Mouse (Mus musculus): ENCODE data around the gene Runx1. TPM values are rescaled to one million over a fixed set of nuclear protein-coding genes. Genes with fewer than 3 reads are reported as not detected.
A peak's percentile ranks its signal among the peaks of the same experiment; 100 is the strongest.

Gene Runx1
- polyA plus RNA-seq, 1 experiment, result 0.83 TPM

DNA sequence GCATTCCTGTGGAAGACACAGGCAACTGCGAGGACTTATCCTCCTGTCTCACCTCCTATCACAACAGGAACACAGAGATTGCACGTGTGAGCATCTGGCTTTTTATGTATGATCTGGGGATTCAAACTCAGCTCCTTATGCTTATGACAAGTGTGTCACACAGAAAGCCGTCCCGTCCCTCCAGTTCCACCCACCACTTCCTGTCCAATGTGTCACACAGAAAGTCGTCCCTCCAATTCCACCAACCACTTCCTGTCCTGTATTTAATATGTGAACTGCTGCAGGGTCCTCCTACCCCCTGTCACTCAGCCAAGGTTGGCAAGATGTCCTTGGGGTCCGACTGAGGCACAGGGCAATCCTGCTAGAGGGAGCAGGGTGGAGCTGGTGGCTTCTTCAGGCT lies 5.5 kb downstream of the Runx1 start:
- Histone ChIP-seq H3K27ac (replicated peaks; ENCODE audit: low read depth, low read length) (no peak overlapping the region), H3K4me3 (ENCODE audit: insufficient read depth, low read depth, low read length) (no peak overlapping the region), H3K4me1 (ENCODE audit: control insufficient read depth, insufficient read depth, insufficient read length, low read length) (no peaks in the 10 kb centered on the region)

DNA sequence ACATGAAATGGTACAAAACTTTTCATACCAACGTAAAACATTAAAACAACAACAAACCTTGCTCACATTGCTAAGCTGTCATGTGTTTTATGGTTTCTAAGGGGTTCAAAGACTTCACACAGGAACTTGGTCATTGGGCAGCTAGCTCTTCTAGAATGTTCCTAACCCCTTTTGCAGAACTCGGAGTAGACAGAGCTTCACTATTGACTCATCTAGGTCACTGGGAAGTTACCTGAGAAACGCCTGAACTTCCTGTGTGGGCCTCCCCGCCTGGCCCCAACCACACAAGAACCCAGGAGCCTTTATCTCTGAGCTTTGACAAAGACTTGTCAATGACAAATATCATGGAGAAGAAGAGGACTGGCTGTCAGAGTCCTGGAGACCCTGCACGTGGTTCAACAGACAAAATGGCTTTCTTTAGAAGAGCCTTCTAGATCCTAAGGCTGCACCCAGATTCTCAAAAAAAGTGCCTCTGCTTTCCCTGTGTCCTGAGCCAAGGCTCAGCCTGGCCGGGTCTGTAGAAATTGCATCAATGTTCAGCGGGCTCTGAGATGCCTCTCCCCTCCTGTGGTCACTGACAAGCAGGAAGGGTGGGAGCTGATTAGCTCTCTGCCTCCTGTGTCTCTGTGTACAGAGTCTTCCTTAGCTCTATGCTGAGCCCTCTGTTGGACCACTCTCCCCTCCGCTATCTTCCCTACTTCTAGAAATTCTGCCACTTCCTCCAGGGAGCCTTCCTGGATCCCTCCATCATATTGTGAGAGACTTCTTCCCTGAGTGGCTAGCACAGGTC lies 7.3 kb downstream of the Runx1 start:
- Histone ChIP-seq H3K4me1 (ENCODE audit: control insufficient read depth, insufficient read depth, insufficient read length, low read length) (no peaks in the 10 kb centered on the region), H3K27ac (replicated peaks; ENCODE audit: low read depth, low read length) (no peak overlapping the region), H3K4me3 (ENCODE audit: insufficient read depth, low read depth, low read length) (no peak overlapping the region)

DNA sequence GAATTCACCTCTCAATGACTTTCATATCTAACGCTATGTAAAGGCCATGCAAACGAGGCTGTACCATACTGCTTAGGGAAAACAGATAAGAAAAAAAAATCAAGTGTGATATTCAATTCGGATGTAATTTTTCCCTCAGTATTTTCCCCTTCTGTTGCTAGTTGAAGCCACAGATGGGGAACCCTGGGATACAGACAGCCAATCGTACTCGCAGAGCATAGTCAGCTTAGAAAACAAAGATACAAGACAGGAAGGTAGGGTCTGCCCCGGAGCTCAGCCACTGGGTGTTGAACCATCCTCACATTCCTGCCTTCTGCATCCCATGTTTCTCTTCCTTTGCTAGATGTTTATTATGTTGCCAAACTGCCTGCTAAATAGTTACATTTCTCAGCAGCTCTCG lies 9.9 kb downstream of the Runx1 start:
- Histone ChIP-seq H3K27ac (replicated peaks; ENCODE audit: low read depth, low read length) (no peak overlapping the region), H3K4me1 (ENCODE audit: control insufficient read depth, insufficient read depth, insufficient read length, low read length) (no peaks in the 10 kb centered on the region), H3K4me3 (ENCODE audit: insufficient read depth, low read depth, low read length) (no peak overlapping the region)

DNA sequence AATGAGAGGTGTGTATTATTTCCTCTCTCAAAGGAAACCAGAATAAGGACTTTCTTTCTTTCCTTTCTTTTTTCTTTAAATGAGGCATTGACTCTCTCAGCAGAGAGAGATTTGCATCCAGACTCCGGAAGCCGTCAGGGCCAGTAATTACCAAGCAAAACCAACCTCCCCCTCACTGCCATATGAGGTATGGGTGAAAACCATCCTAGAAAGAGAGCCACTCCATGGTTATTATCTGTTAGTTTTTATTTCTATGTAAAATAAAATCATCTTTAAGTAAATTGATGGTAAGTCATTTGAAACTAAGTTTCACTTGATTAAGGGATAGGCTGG lies 10.8 kb downstream of the Runx1 start:
- H3K4me3 ChIP-seq (ENCODE audit: insufficient read depth, low read depth, low read length), result no peak overlapping the region
- H3K27ac ChIP-seq (replicated peaks; ENCODE audit: low read depth, low read length), result no peak overlapping the region
- no peaks in the 10 kb centered on the region for H3K4me1 ChIP-seq (ENCODE audit: control insufficient read depth, insufficient read depth, insufficient read length, low read length)

DNA sequence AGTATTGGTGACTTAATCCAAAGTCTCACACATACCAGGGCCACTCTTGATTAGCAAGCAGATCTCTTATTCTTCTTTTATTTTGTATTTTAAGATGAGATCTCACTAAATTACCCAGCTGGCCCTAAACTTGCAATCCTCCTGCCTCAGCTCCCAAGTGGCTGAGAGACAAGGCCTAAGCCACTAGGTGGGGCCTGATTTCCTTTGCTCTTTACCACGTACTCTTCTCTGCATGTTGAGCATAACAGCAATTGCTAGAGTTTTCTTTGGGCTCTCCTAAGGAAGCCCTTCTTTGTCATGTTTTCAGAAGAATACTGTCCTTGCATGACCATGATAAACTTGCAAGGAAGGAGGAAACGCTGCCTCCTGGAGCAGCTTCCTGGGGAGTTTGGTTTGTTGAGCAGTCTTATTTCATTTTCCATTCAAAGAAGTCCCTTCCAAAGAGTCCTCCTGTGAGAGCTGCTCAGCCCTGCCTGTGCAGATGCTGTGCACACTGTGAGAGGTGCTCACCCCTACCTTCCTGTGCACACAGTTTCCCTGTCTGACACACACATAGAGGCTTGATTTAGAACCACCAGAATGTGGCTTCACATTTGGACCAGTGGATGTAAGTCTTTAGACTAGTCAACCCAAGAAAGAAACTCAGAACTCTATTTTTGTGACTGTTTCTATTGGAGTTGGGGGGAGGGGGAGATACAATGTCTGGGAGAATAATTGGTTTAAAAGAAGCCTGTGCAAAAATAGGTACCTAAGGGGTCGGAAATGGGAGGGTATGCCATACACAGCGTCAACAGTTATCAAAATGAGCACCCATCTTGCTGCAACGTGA lies 11.4 kb downstream of the Runx1 start:
- Histone ChIP-seq H3K4me1 (ENCODE audit: control insufficient read depth, insufficient read depth, insufficient read length, low read length) (no peaks in the 10 kb centered on the region), H3K4me3 (ENCODE audit: insufficient read depth, low read depth, low read length) (no peak overlapping the region), H3K27ac (replicated peaks; ENCODE audit: low read depth, low read length) (no peak overlapping the region)

DNA sequence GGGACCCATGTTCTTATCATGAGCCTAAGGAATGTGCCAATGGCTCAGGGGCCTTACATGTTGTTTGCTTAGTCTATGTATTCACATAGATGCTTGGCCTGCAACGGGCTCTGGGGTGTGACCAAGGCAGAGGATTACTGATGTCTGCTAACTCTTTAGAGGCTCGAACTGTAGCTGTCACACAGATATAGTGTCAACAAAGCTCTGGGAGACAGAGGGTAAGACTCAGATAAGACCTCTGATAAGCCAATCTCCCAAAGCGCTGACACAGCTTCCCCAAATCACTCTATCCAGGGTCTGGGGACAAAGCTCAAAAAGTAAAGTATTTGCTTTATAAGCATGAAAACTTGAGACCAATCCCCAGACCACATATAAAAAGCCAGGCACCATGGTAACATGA lies 13.5 kb downstream of the Runx1 start:
- Histone ChIP-seq H3K27ac (replicated peaks; ENCODE audit: low read depth, low read length) (no peak overlapping the region), H3K4me3 (ENCODE audit: insufficient read depth, low read depth, low read length) (no peak overlapping the region), H3K4me1 (ENCODE audit: control insufficient read depth, insufficient read depth, insufficient read length, low read length) (no peaks in the 10 kb centered on the region)

DNA sequence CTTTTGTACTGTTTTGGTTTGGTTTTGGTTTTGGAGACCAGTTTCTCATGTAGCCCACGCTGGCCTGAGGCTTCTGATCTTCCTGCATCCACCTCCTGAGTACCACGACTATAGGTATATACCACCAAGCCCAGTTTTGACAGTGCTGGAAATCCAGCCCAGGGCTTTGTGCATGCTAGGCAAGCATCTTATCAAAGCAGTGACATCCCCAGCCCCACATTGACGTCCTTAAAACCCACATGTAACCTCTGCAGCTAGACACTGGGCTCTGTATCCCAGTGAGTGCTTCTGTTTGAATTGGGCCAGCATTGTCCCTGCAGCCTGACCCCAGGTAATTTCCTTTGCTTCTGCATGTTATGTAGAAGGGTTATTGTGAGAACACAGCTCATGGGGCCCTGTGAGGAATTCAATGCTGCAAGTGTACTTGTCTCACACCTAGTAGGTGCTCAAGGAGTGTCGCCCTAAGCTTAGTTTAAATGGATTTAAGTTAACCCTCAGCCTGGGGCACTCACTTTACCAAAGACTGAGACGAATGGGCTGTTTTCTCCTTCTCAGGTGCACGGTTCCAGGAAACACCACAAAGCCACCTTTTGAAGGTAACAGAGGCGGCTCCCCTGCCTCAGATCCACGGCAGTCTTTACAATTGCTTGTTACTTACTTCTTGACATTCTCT lies 15.2 kb downstream of the Runx1 start:
- H3K4me3 ChIP-seq (ENCODE audit: insufficient read depth, low read depth, low read length), result no peak overlapping the region
- H3K4me1 ChIP-seq (ENCODE audit: control insufficient read depth, insufficient read depth, insufficient read length, low read length), result no peaks in the 10 kb centered on the region
- H3K27ac ChIP-seq (replicated peaks; ENCODE audit: low read depth, low read length), result no peak overlapping the region

DNA sequence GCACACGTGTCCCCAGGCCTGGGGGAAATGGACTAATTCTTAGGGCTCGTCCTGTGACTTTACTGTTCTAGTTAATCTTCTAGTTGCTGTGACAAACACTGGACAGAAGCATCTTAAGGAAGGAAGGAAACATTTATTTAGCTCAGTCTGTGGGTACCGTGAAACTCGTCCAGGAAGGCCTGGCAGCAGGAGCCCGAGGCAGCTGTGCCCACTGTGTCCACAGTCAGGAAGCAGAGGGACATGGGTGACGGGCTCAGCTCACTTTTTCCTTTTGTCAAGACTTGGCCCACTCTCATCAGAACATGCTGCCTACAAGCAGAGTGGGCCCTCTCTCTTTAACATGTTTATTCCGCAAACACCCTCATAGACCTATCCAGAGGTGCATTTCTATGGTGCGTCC lies 18.2 kb downstream of the Runx1 start:
- H3K27ac ChIP-seq (replicated peaks; ENCODE audit: low read depth, low read length), result no peak overlapping the region
- no peak overlapping the region for H3K4me3 ChIP-seq (ENCODE audit: insufficient read depth, low read depth, low read length)
- H3K4me1 ChIP-seq (ENCODE audit: control insufficient read depth, insufficient read depth, insufficient read length, low read length), result no peaks in the 10 kb centered on the region

DNA sequence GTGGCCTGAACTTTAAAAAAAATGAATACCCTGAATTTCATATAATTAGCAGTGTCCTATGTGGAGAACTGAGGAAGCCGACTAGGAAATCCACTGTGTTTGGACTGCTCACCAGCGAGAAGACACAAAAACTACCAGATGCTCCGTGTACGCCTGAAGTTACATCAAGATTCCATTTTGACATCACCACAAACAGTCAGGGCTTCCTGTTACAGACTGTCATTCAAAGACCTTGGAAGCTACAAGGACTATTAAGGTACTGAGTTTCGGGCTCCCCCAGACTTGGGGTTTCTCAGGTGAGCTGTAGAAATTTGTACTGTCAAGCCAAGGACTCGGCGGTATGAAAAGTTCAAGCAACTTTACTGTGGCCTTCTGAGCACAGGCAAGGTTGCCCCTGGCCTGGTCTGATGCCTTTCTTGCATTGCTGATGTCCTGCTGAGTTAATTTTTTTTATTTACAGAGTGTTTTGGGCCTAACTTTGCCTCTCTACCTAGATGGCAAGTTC lies 22.8 kb downstream of the Runx1 start:
- Histone ChIP-seq H3K4me3 (ENCODE audit: insufficient read depth, low read depth, low read length) (no peak overlapping the region), H3K27ac (replicated peaks; ENCODE audit: low read depth, low read length) (no peak overlapping the region)

DNA sequence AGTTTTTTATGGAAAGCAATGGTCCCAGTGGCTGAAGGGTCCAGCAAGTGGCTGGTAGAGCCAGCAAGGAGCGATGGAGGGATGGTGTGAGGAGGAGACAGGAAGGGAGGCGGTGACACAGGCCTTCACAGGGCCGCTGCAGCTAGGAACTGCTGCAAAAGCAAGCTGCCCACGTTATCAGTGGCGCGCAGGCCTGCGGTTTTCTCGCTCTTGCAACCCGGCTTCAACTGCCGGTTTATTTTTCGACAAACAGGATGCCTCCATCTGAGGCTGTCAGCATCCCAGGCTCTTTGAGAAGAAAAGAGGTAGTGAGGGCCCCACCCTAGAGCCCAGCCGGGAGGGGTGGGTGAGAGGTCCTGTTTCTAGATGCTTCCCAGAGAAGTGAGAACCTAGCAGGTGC lies 24.4 kb downstream of the Runx1 start:
- Histone ChIP-seq H3K27ac (replicated peaks; ENCODE audit: low read depth, low read length) (peak overlapping the region; percentile 30), H3K4me1 (ENCODE audit: control insufficient read depth, insufficient read depth, insufficient read length, low read length) (no peaks in the 10 kb centered on the region), H3K4me3 (ENCODE audit: insufficient read depth, low read depth, low read length) (no peak overlapping the region)

More for the DNA sequence above, 22.8 kb downstream of the Runx1 start:
- no peaks in the 10 kb centered on the region for H3K4me1 ChIP-seq (ENCODE audit: control insufficient read depth, insufficient read depth, insufficient read length, low read length)

DNA sequence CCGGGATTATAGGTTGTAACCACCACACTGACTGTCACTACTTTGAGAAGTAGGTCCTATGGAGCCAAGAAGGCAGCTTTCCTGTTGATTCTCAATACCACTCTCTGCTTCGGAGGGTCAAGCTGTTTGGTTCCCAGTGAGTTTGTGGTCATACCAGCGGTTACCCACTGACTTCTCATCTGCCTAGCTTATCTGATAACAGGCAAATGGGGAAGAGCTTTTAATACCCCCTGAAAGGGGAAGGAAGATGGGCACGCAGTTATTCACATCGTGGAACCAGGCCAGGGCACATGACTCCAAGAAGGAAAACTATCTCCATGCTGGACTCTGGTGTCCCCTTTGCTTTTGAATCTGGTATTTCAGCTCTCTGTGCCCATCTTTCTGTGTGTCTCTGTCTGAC lies 25.1 kb downstream of the Runx1 start:
- Histone ChIP-seq H3K4me3 (ENCODE audit: insufficient read depth, low read depth, low read length) (no peak overlapping the region), H3K4me1 (ENCODE audit: control insufficient read depth, insufficient read depth, insufficient read length, low read length) (no peaks in the 10 kb centered on the region), H3K27ac (replicated peaks; ENCODE audit: low read depth, low read length) (peak overlapping the region; percentile 30)

DNA sequence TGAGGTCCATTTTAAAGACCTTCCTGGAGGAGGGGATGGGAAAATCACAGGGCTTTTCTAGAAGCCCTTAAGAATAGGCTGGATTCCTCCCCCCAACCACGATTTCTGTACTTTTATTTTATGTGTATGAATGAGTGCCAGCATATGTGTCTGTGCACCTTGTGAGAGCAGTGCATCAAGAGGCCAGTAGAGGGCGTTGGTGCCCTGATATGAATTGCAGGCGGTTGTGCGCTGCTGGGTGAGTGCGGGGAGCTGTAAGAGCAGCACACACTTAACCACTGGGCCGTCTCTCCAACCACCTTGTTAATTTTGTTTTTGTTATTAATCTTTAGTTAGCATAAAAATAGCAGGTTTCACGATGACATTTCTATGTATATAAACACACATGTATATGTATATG lies 26.0 kb downstream of the Runx1 start:
- H3K4me1 ChIP-seq (ENCODE audit: control insufficient read depth, insufficient read depth, insufficient read length, low read length), result no peaks in the 10 kb centered on the region
- H3K27ac ChIP-seq (replicated peaks; ENCODE audit: low read depth, low read length), result no peak overlapping the region

DNA sequence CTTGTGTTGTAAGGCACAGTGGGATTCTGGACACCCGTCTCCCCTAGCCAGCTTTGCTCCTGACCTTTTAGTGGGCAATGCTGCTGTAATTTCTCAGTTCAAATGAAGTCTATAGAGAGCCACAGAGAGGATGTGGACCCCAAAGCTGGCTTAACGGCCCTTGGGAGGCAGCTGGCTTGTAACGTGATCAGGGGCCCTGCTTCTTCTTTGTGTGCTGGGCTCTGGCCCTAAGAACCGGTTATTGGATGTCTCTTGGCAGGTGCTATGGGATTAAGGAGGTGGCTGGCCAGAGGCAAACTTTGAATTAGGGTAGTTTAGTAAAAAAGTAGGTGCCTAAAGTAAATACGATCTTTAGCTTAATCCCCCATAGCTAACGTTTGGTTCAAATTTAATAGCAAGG lies 31.8 kb downstream of the Runx1 start:
- no peaks in the 10 kb centered on the region for H3K4me1 ChIP-seq (ENCODE audit: control insufficient read depth, insufficient read depth, insufficient read length, low read length)
- H3K27ac ChIP-seq (replicated peaks; ENCODE audit: low read depth, low read length), result no peak overlapping the region
- H3K4me3 ChIP-seq (ENCODE audit: insufficient read depth, low read depth, low read length), result no peak overlapping the region

More for the DNA sequence above, 26.0 kb downstream of the Runx1 start:
- no peak overlapping the region for H3K4me3 ChIP-seq (ENCODE audit: insufficient read depth, low read depth, low read length)

DNA sequence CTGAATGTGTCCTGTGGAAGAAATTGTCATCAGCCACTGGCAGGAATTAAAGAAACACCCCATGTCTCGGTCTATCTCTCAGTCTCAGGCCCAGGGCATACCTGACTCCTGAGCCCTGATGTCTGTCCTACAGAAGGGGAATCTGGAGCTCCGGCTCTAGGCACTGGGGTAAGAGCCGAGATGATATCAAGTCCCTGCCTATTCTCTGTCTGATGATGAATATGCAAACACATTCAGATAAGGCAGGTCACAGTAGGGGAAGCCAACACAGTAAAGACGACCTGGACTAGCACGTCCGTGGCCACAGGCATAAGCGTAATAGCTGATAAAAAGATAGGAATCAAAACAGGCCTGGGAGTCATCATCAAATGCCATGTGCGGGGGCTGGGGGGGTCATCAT lies 32.2 kb downstream of the Runx1 start:
- Histone ChIP-seq H3K27ac (replicated peaks; ENCODE audit: low read depth, low read length) (no peak overlapping the region), H3K4me3 (ENCODE audit: insufficient read depth, low read depth, low read length) (no peak overlapping the region), H3K4me1 (ENCODE audit: control insufficient read depth, insufficient read depth, insufficient read length, low read length) (no peaks in the 10 kb centered on the region)

DNA sequence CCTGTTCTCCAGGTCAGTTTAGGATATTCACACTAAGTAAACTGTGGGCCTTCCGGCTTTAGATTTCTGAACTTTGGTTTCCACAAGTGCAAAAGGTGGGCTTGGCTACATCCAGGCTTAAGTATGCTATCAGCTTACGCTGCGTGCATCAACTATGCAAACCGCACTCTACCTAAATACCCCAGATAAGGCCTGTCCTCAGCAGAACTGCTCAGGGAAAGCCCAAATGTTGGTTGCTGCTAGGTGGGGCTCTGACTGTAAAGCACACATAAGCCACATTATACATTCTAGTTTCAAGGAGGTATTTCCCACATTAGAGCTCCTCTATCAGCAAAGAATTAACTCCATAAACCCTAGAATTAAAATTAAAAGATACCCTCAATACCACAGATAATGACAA lies 33.0 kb downstream of the Runx1 start:
- Histone ChIP-seq H3K27ac (replicated peaks; ENCODE audit: low read depth, low read length) (no peak overlapping the region), H3K4me1 (ENCODE audit: control insufficient read depth, insufficient read depth, insufficient read length, low read length) (no peaks in the 10 kb centered on the region), H3K4me3 (ENCODE audit: insufficient read depth, low read depth, low read length) (no peak overlapping the region)

Measured in brown adipose tissue, adult 24 weeks (tissue).